9 mouse cellular contexts compared by ENCODE assay signal in the genomic region with DNA sequence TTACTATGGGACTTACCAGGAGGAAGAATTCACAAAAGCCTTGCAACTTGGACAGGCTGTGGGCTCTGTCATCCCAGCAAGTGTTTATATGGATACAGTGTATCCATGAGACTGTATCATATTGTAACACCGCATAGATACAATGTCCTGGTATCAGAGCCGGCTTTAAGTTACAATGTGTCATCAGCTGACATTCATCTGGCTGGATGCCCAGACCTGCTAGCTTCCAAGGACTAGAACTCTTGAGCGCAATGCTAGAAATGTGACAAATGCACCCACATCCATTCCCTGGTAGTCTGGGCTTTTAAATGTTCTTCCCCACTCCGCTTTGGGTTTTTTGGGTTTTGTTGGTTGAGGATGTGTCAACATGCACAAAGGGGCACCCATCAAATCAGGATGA. TPM values are rescaled to one million over a fixed set of nuclear protein-coding genes. Genes with fewer than 3 reads are reported as not detected.
DNase-seq lines count a peak whose midpoint lies in the region; ATAC-seq lines count a peak whose summit lies in the region.
"Had no signal": no experiment of that assay in that cellular context is flagged by ENCODE, and none has a peak within 500 bp of the region (broad histone marks: within the 10 kb centered on the region; RNA-seq: fewer than 3 reads in every experiment).

No protein-coding gene starts in this region.

- H3K27me3 ChIP-seq in kidney, embryonic 15.5 days: no peaks in the 10 kb centered on the region
- H3K27me3 ChIP-seq in kidney, embryonic 14.5 days (ENCODE audit: control insufficient read depth, insufficient read depth, low read length): no peaks in the 10 kb centered on the region
- H3K27me3 ChIP-seq in embryonic facial prominence, embryonic 14.5 days (replicated peaks; ENCODE audit: control insufficient read depth, insufficient read depth, low read length): no peaks in the 10 kb centered on the region
- H3K27me3 ChIP-seq: liver, embryonic 13.5 days had no signal

- peak overlapping the region; percentile 9; the same call in 1 of the 2 replicates for H3K27ac ChIP-seq in kidney, embryonic 15.5 days
- H3K27ac ChIP-seq in kidney, embryonic 14.5 days (ENCODE audit: low read depth, low read length): no peak overlapping the region
- no peak overlapping the region for H3K27ac ChIP-seq in embryonic facial prominence, embryonic 14.5 days (replicated peaks; ENCODE audit: low read depth, low read length)
- H3K27ac ChIP-seq: liver, embryonic 13.5 days had no signal

- DNase-seq in adrenal gland, adult 2 months: peak; percentile 74
- DNase-seq in adrenal gland, adult 8-10 months: no peak
- peak; percentile 51 for DNase-seq in 3134 (ENCODE audit: extremely low read depth, insufficient read length, low spot score)
- peak; percentile 82 for DNase-seq in embryonic facial prominence, embryonic 14.5 days (ENCODE audit: low spot score)
- no peak for DNase-seq in embryo, embryonic 11 days
- DNase-seq: liver, embryonic 13.5 days had no signal

- 67% methylated on average over 4 of the region's 4 CpGs for WGBS in kidney, embryonic 15.5 days
- WGBS in kidney, embryonic 14.5 days: 63% methylated on average over 4 of the region's 4 CpGs
- 59% methylated on average over 4 of the region's 4 CpGs for whole genome bisulfite sequencing in embryonic facial prominence, embryonic 14.5 days

- H3K4me1 ChIP-seq in kidney, embryonic 15.5 days: peaks cover 55% of the 10 kb centered on the region
- peaks cover 10% of the 10 kb centered on the region; the same call in 1 of the 2 replicates for H3K4me1 ChIP-seq in kidney, embryonic 14.5 days (ENCODE audit: control insufficient read depth, insufficient read depth, low read length)
- H3K4me1 ChIP-seq in embryonic facial prominence, embryonic 14.5 days (ENCODE audit: control insufficient read depth, insufficient read depth, low read length): 0 out of 2 replicates have a peak, but pooled peaks cover 4% of the 10 kb centered on the region

- no peak overlapping the region for H3K9ac ChIP-seq in kidney, embryonic 15.5 days
- H3K9ac ChIP-seq in kidney, embryonic 14.5 days (ENCODE audit: low read depth, low read length): no peak overlapping the region
- H3K9ac ChIP-seq in embryonic facial prominence, embryonic 14.5 days (ENCODE audit: low read depth, low read length): no peak overlapping the region
- H3K9ac ChIP-seq: liver, embryonic 13.5 days had no signal

- H3K4me2 ChIP-seq in kidney, embryonic 15.5 days: no peak overlapping the region
- no peak overlapping the region for H3K4me2 ChIP-seq in kidney, embryonic 14.5 days (replicated peaks; ENCODE audit: low read depth, low read length)
- H3K4me2 ChIP-seq in embryonic facial prominence, embryonic 14.5 days (ENCODE audit: low read depth, low read length): no peak overlapping the region
- H3K4me2 ChIP-seq: liver, embryonic 13.5 days had no signal

- H3K4me3 ChIP-seq in kidney, embryonic 15.5 days (replicated peaks): no peak overlapping the region
- no peak overlapping the region for H3K4me3 ChIP-seq in kidney, embryonic 14.5 days (ENCODE audit: low read length)
- H3K4me3 ChIP-seq in embryonic facial prominence, embryonic 14.5 days (ENCODE audit: low read depth, low read length): no peak overlapping the region
- H3K4me3 ChIP-seq: liver, embryonic 13.5 days had no signal

- peaks cover 16% of the 10 kb centered on the region for H3K36me3 ChIP-seq in kidney, embryonic 15.5 days
- H3K36me3 ChIP-seq in kidney, embryonic 14.5 days (ENCODE audit: control insufficient read depth, insufficient read depth, low read length): peaks cover 6% of the 10 kb centered on the region; the same call in 1 of the 2 replicates
- peaks cover 19% of the 10 kb centered on the region for H3K36me3 ChIP-seq in embryonic facial prominence, embryonic 14.5 days (ENCODE audit: control insufficient read depth, insufficient read depth, low read length)
- H3K36me3 ChIP-seq: liver, embryonic 13.5 days had no signal

- no peak for ATAC-seq in kidney, embryonic 15.5 days (replicated peaks; ENCODE audit: low FRiP score)
- ATAC-seq in kidney, embryonic 14.5 days (ENCODE audit: low FRiP score, low TSS enrichment): no peak
- ATAC-seq in embryonic facial prominence, embryonic 14.5 days (ENCODE audit: low read depth): no peak
- ATAC-seq in inflammation-experienced regulatory T-cells, adult 6 months: no peak

- H3K9me3 ChIP-seq in kidney, embryonic 15.5 days (replicated peaks): no peaks in the 10 kb centered on the region
- no peaks in the 10 kb centered on the region for H3K9me3 ChIP-seq in kidney, embryonic 14.5 days (ENCODE audit: control insufficient read depth, low read length)
- H3K9me3 ChIP-seq in embryonic facial prominence, embryonic 14.5 days (ENCODE audit: control insufficient read depth, low read length): no peaks in the 10 kb centered on the region
- H3K9me3 ChIP-seq: liver, embryonic 13.5 days had no signal

RNA-seq across cellular contexts. Expression of a gene that starts 22.6 kb away (rescaled TPM):
- 10 to 100 TPM; 31.1 to 51.5 TPM for total RNA-seq in adrenal gland, adult 2 months (2021)
- 54.3 and 59.5 TPM in 2 replicates for polyA plus RNA-seq in adrenal gland, adult 2 months (2012; rRNA removed)
- 10 to 100 TPM; 32.3 to 51.1 (median 46.1) TPM for total RNA-seq in adrenal gland, adult 8-10 months (2022)
- 41.9 and 43.7 TPM in 2 replicates for polyA plus RNA-seq in kidney, embryonic 15.5 days (2015; fragmentation: Nextera tagmentation; extraction: Ambion mirVana)
- 43.4 and 49.1 TPM in 2 replicates for polyA plus RNA-seq in kidney, embryonic 14.5 days (2014; fragmentation: Nextera tagmentation; extraction: Ambion mirVana)
- 34.4 and 39.4 TPM in 2 replicates for polyA plus RNA-seq in embryonic facial prominence, embryonic 14.5 days (2014; fragmentation: Nextera tagmentation; extraction: Ambion mirVana)
- polyA plus RNA-seq in inflammation-experienced regulatory T-cells, adult 6 months (2017; shearing (Covaris generic)): 10 to 100 TPM; 36.0 to 50.7 (median 38.6) TPM

Comparison
In these comparisons a context has a peak if more than half of its experiments do, and no peak if none do; other contexts are left out.
1. DNase-seq: peak in adrenal gland, adult 2 months (single experiment), 3134 (single experiment) and embryonic facial prominence, embryonic 14.5 days (single experiment); none in adrenal gland, adult 8-10 months (single experiment) and embryo, embryonic 11 days (single experiment).